Mouse (Mus musculus): Measurements from ENCODE around the gene Lrrk2.
A peak's percentile ranks its signal among the peaks of the same experiment; 100 is the strongest.

Gene Lrrk2

GRCm38 (mm10) chr15:91672645-91673568 lies at the start of gene Lrrk2:
TSS of gene Lrrk2 (plus strand) at chr15:91673175.
- DNase-seq (ENCODE audit: low spot score in 2 of 2): peak; percentile 74 to 78

GRCm38 (mm10) chr15:91624475-91624874 lies 48.5 kb upstream of the Lrrk2 start:
- DNase-seq (ENCODE audit: low spot score in 2 of 2): no peak

GRCm38 (mm10) chr15:91629137-91629536 lies 43.8 kb upstream of the Lrrk2 start:
- no peak for DNase-seq (ENCODE audit: low spot score in 2 of 2)

GRCm38 (mm10) chr15:91632473-91632872 lies 40.5 kb upstream of the Lrrk2 start:
- no peak for DNase-seq (ENCODE audit: low spot score in 2 of 2)

DNA sequence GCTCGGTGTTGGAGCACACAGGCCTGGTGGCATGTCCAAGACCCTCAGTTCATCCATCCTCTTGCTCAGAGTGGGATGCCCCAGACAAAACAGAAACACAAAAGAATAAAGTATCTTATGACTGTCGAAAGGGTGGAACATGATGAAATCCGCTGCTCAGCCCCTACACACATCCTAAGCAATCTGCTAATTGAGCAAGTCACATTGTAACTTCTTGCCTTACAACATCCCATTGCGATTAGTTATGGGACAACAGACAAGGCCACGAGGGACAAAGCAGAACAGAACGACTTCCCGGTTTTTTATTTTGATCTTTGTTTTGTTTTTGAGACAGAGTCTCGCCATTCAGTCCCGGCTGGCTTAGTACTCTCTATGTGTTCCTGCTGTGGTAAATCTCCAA lies 39.9 kb upstream of the Lrrk2 start:
- DNase-seq (ENCODE audit: low spot score in 2 of 2): no peak

- peak; percentile 47 to 52 for DNase-seq (ENCODE audit: low spot score in 2 of 2)
Measured at GRCm38 (mm10) chr15:91633806-91634205, 39.2 kb upstream of the Lrrk2 start.

GRCm38 (mm10) chr15:91634236-91634635 lies 38.7 kb upstream of the Lrrk2 start:
- DNase-seq (ENCODE audit: low spot score in 2 of 2): peak; percentile 94 to 96

DNA sequence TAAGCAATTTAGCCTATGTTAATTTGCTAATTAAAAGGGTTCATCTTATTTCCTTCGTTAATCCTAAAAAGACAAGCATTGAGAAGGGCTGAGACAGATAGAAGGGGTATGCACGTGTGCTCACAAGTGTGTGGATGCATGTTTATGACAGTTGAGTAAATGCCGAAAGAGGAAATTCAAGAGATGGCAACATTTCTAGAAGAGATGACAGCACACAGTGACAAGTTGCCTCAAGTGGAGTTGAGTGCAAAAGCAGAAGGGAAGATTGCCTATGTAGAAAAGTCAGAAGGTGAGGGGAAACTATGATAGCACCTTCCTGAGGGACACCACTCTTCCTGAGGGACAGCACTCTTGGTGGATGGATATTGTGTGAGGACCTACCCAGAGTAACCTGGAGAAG lies 31.3 kb upstream of the Lrrk2 start:
- no peak for DNase-seq (ENCODE audit: low spot score in 2 of 2)

DNA sequence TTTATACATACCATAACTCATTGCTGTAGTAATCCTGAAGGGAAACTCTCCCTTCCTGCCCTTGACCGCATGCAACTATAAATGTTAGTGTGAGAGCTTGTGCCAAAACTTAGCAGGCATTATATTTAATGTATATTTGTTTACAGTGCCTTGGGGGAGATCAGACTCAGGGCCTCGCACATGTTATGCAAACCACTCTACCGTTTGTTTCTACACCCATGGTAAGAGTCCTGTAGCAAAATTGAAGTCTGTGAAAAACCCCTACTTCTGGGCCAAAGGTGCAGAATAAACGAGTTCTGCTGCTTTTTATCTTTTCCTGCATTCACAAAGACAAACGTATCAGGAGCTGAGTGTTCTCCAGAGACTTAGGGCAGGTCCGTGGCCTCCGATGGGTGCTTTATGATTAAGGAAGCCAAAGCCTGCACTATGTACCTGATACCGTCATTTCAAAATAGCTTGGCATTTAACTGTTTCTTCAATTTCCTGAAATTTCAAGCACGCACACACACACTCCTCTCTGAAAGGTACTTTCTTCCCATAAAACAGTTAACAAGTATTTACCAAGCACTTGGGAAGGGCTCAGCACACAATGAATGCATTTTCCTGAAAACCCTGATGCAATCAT lies 30.2 kb upstream of the Lrrk2 start:
- no peak for DNase-seq (ENCODE audit: low spot score in 2 of 2)

GRCm38 (mm10) chr15:91643632-91644348 lies 29.2 kb upstream of the Lrrk2 start:
- DNase-seq (ENCODE audit: low spot score in 2 of 2): peak in 1 of 2 experiments; percentile 54

- DNase-seq (ENCODE audit: low spot score in 2 of 2): no peak
Measured at GRCm38 (mm10) chr15:91650270-91650669, 22.7 kb upstream of the Lrrk2 start.

GRCm38 (mm10) chr15:91651493-91651892 lies 21.5 kb upstream of the Lrrk2 start:
- peak; percentile 30 to 35 for DNase-seq (ENCODE audit: low spot score in 2 of 2)

GRCm38 (mm10) chr15:91658227-91658626 lies 14.7 kb upstream of the Lrrk2 start:
- DNase-seq (ENCODE audit: low spot score in 2 of 2): peak; percentile 77 to 78

DNA sequence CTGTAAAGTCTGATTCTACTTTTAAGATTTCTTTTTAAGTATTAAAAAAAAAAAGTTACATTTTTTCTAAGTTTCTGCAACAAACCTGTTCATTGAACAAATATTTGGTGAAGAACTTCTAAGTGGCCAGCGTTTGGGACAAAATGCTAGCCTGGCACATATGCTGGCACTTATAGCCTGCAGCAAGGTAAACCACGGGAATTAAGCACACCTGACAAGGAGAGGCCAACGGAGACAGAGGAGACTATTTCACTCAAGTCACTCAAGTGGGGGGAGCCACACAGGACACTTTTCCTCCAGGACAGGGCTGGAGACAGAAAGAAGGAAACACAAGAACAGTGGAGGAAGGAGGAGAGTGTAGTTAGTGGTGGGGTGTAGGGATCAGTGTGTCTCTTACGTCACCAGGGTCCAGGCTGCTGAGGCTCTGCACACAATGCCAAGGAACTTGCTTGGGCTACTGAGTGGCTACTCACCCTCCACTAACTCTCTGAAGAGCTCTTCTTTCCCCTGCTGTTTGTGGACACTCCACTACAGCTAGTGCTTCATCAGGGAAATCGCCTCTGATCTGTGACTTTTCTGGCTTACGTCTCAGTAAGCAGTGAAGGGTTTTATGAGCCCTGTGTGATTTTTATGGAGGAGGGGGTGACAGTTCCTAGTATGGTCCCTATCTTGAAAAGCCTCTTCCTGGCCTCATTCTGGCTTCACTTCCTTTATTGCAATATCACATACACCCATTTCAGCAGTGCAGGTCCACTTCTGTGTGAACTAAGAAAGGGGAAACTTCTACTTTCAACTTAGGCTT lies 12.5 kb upstream of the Lrrk2 start:
- peak in 1 of 2 experiments; percentile 45 for DNase-seq (ENCODE audit: low spot score in 2 of 2)

DNA sequence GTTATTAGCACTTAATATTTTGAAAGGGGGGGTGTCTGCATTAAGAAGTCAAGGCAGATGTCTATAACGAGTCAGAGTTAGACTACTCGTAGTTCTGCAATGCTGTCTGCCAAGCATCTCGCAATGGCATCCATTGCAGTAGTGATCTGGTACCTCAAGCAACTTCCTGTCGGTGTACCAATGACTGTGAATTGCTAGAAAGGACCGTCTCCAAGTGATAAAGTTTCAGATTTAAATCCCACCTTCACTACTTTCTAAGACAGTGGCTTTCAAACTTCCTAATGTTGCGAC lies 12.0 kb upstream of the Lrrk2 start:
- DNase-seq (ENCODE audit: low spot score in 2 of 2): no peak

GRCm38 (mm10) chr15:91664586-91665132 lies 8.3 kb upstream of the Lrrk2 start:
- DNase-seq (ENCODE audit: low spot score in 2 of 2): no peak

GRCm38 (mm10) chr15:91665530-91665929 lies 7.4 kb upstream of the Lrrk2 start:
- DNase-seq (ENCODE audit: low spot score in 2 of 2): no peak

DNA sequence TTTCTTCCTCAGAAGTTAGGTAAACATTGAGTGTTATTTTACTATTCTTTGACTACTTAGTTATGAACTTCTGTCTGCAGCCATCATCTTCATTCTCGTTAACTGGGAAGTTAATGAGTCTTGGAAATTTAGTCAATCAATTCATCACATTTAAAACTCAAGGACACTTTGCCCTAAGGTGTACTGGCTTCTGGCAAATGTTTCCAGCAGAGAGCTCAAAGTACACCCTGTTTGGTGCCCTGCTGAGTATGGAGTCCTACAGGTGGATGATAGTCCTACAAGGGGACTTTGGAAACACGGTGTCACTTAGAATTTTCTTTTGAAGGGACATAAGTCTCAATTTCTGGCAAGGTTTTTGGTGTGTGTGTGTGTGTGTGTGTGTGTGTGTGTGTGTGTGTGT lies 1.8 kb upstream of the Lrrk2 start:
- DNase-seq (ENCODE audit: low spot score in 2 of 2): no peak

DNA sequence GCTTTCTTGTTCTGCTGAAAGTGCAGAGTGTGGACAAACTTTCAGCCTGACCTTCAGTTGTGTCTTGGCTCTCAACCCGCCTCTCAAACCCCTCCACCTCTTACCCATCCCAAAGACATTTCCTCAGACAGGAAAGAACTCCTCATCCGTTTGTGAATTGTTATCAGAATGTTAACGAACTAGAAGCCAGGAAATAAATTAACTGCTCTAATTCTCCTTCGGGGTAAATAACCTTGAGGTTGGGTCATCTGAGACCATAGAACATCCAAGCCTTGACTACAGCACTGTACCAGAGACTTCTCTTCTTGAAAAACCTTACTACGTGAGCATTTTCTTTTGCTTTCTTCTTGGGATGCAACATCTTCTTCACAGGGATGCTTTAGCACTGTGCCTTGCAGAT lies 988 bp upstream of the Lrrk2 start:
- no peak for DNase-seq (ENCODE audit: low spot score in 2 of 2)

DNA sequence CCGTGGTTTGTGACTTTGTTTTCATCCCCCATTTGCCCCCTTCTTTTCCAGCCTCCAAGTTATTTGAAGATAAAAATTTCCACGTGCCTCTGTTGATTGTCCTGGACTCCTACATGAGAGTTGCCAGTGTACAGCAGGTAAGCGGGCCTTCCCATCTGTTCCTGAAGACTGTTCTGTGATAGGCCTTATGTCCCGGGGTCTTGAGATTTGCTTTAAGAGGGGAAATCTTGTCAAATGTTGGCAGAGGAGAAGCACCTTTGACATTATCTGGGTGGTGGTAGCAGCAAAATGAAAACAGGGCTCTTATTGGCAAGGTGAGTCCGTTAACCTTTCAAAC lies 562 bp downstream of the Lrrk2 start:
- DNase-seq (ENCODE audit: low spot score in 2 of 2): no peak

- peak; percentile 69 to 79 for DNase-seq (ENCODE audit: low spot score in 2 of 2)
Measured at GRCm38 (mm10) chr15:91680116-91680515, 7.1 kb downstream of the Lrrk2 start.
